Mouse (Mus musculus) small intestine, adult 2 months (tissue): ENCODE measurements at regions not wholly inside any gene's neighbourhood (a gene's known extent, or its start where the extent isn't known, plus 50 kb on each side); places are given as distances from the start of the nearest gene placed in this dataset.

Experiments
- H3K27ac ChIP-seq: fragments of 200-500 bp; 2 replicates; pipeline ENCODE4 v1.5.1; 2012; ENCODE audit warnings: low read depth, low read length, control low read depth, inconsistent platforms; ENCODE audit not compliant: insufficient read depth
- H3K27me3 ChIP-seq: fragments of 200-500 bp; 2 replicates; pipeline ENCODE4 v1.6.1; 2012; ENCODE audit warnings: mild to moderate bottlenecking, moderate library complexity, low read length, inconsistent platforms; ENCODE audit not compliant: control insufficient read depth, insufficient read depth
- H3K36me3 ChIP-seq: fragments of 200-500 bp; 2 replicates; pipeline ENCODE4 v1.6.1; 2012; ENCODE audit warnings: mild to moderate bottlenecking, low read length, control low read depth, inconsistent platforms; ENCODE audit not compliant: control insufficient read depth, insufficient read depth
- H3K4me1 ChIP-seq: fragments of 200-500 bp; 2 replicates; pipeline ENCODE4 v1.6.1; 2012; ENCODE audit warnings: low read length, inconsistent platforms, mixed read lengths; ENCODE audit not compliant: control insufficient read depth, insufficient read depth, insufficient read length
- H3K4me3 ChIP-seq: fragments of 200-500 bp; 2 replicates; pipeline ENCODE4 v1.5.1; 2012; ENCODE audit warnings: low read depth, mild to moderate bottlenecking, control low read depth, inconsistent platforms, low read length, moderate library complexity
- CTCF ChIP-seq: fragments of 200-500 bp; IDR thresholded peaks from 2 replicates; pipeline ENCODE4 v1.5.1; 2012; ENCODE audit warnings: low read depth, mild to moderate bottlenecking, control low read depth, inconsistent platforms, low read length, moderate library complexity, mixed read lengths; ENCODE audit not compliant: insufficient replicate concordance, insufficient read length; ENCODE audit errors: extremely low read depth
- POLR2A ChIP-seq: fragments of 200-500 bp; IDR thresholded peaks from 2 replicates; pipeline ENCODE4 v1.6.1; 2012; ENCODE audit warnings: low read depth, mild to moderate bottlenecking, control low read depth, inconsistent platforms, low read length, moderate library complexity
- WGBS: fragments of 180-500 bp; shearing (Covaris S2); methylation state at CpG from one replicate; pipeline ENCODE4 v1.1.7; 2018; 5-methylcytosine and 5-hydroxymethylcytosine counted together

DNA sequence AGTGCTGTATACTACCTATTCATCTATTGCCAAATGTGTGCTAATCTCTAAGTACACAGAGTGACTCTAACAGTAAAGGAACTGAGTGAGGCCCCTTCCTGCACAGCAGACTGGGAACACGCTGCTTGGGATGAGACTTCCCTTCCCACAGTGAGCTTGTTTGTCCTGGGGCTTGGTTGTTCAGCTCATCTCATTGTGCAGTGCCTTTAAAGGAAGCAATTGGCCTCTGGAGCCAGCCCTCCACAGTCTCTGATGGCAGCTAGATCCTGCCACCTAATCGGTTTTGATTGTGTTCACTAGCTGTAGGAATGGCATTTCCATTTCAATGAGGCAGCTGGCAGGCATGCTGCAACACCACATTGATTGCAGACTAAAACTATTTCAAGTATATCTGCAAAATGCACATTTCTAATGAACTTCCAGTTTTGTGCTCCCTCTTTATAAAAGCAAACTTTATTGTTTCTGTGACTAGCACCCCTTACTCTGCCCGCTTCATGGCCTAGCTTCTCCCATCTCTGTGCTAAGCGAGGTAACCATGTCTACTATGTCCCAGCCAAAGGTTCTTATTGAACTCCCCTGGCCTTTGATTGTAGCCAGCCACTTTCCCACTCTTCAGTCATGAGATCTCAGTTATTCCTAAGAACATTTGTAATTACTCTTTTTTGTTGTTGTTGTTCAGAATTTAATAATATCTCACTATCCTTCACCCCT is 123.5 kb downstream of the Anxa5 start:
- Histone ChIP-seq H3K4me3 (no peak overlapping the region), H3K27me3 (no peaks in the 10 kb centered on the region), H3K27ac (no peak overlapping the region), H3K4me1 (no peaks in the 10 kb centered on the region), H3K36me3 (no peaks in the 10 kb centered on the region)
- 50% methylated on average over 4 of the region's 4 CpGs for WGBS
- TF ChIP-seq CTCF (no peak), POLR2A (no peak)

DNA sequence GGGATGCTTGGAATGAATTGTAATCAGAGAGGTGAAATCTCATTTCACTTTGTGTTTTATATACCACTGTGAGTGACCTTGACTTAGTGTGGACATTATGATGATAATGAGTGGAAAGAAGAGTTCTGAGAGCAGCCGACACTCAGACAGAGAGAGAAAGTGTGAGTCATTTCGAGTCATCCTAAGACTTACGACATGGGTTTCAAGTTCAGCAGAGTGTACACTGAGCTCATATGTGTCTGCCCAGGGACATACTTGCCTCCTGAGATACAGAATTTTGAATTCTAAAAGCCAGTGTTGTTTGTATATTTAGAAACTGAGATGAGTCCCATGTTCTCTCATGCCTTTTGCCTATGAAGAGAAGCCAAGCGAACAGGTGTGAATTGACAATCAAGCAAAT is 126.6 kb downstream of the Anxa5 start:
- Histone ChIP-seq H3K4me1 (no peaks in the 10 kb centered on the region), H3K4me3 (no peak overlapping the region), H3K27ac (no peak overlapping the region), H3K27me3 (no peaks in the 10 kb centered on the region), H3K36me3 (no peaks in the 10 kb centered on the region)
- no peak for TF ChIP-seq POLR2A
- TF ChIP-seq CTCF = no peak
- 68% methylated on average over 4 of the region's 4 CpGs for WGBS

DNA sequence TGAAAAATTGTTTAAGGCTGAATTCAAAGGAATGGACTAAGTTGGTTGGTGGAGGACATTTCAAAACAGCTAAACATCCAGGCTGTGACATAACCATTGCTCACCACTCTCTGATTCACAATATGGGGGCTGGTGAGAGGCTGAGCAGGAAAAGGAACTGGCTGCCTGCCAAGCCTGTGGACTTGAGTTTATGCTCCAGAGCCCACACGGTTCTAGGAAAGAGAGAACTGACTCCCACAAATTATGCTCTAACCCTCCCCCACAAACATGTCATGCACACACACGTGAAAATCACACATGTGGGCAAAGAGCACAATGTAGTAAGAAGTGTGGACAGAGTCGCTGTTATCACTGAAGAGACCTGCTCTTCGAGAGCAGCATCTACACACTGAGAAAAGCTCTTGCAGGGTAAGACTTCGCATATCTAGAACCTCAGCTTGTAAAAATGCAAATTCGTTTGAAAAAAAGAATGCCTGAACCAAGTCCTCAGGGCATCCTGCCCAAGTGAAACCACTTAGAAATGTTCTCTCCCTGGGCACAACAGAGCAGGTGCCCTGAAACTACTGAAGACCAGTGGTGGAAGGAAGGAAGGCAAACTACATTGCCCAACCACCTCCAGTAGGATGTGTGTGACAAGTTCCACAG is 118.9 kb upstream of the Qrfpr start:
- no peak for TF ChIP-seq CTCF
- TF ChIP-seq POLR2A = no peak
- Histone ChIP-seq H3K27ac (no peak overlapping the region), H3K27me3 (no peaks in the 10 kb centered on the region), H3K36me3 (no peaks in the 10 kb centered on the region), H3K4me1 (no peaks in the 10 kb centered on the region), H3K4me3 (no peak overlapping the region)
- 62% methylated on average over 6 of the region's 6 CpGs for WGBS

DNA sequence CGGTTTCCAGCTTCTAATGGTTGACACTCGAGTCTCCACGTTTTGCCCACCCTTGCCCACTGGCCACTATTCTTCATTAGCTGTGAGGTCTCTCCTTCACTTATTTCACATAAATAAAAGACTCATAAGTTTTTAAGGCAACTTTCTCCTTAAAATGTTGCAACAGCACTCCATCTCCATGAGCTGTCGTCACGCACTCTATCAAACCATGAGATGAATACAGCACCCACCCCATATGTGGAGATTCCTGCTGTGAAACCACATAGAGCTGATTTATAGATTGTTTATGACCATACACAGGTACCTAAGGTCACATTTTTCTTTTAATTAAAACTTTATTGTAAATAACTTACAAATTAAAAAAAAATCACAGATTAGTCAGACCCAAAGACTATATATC is 117.5 kb upstream of the Qrfpr start:
- Histone ChIP-seq H3K36me3 (no peaks in the 10 kb centered on the region), H3K27me3 (no peaks in the 10 kb centered on the region), H3K4me3 (no peak overlapping the region), H3K4me1 (no peaks in the 10 kb centered on the region), H3K27ac (no peak overlapping the region)
- 80% methylated on average over 5 of the region's 5 CpGs for WGBS
- TF ChIP-seq CTCF = no peak
- no peak for TF ChIP-seq POLR2A

DNA sequence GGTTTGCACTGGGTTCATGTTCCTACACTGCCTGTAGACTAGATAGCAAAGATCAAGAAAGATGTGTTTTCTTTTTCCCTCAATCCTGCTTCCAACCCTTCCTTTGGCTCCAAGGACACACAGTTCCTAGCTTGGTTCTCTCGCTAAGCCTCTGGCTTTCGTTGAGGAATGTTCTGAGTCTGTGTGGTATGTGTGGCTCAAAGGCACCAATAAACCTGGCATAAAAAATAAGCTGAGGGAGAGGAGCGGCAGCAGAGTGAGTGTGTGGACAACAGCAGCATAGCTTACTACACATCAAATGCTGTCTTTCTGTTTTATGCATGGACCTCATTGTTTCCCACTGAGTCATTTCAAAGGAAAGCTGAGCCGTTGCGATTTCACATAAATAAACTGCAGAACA is 112.2 kb upstream of the Qrfpr start:
- TF ChIP-seq POLR2A (no peak), CTCF (no peak)
- H3K27ac ChIP-seq = no peak overlapping the region

DNA sequence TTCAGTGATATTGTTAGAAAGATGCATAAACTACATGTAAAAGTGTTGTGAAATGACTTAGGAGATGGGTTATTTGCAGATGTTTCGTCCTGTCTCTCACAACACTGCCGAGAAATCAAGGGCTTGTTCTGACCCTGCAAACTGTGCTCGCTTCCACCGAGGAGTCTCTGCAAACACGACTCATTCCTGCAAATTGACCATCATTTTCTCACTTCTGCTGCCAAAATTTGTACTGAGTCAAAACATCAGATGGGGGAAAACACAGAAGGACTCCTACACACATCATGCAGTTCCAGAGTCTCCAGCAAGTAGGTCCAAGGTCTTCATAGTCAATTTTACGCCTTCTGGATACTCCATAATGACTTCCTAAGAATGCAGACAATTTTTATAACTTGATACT is 109.9 kb upstream of the Qrfpr start:
- Histone ChIP-seq H3K4me3 (no peak overlapping the region), H3K36me3 (no peaks in the 10 kb centered on the region), H3K4me1 (no peaks in the 10 kb centered on the region), H3K27me3 (no peaks in the 10 kb centered on the region), H3K27ac (no peak overlapping the region)
- TF ChIP-seq CTCF (no peak), POLR2A (no peak)
- WGBS = 90% methylated on average over 6 of the region's 6 CpGs

More for the DNA sequence above, 112.2 kb upstream of the Qrfpr start:
- Histone ChIP-seq H3K4me3 (no peak overlapping the region), H3K4me1 (no peaks in the 10 kb centered on the region), H3K27me3 (no peaks in the 10 kb centered on the region), H3K36me3 (no peaks in the 10 kb centered on the region)
- 77% methylated on average over 5 of the region's 5 CpGs for WGBS

DNA sequence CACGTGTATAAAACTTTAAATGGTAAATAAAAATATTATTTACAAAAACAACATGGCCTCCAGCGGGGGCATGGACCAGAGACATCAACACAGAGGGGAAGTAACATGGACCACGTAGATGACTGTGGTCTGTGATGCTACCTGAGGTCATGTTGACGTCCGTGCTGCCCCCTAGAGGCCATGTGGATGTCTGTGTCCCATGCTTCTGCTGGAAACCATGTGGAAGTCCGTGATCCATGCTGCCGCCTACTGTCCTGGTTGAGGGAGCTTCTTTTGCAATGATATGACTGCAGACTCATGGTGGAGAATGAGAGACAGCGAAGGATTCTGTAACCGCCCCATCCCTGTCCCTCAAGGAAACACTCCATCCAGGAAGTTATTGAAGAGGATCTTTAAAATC is 108.5 kb upstream of the Qrfpr start:
- TF ChIP-seq CTCF (peak; percentile 38; the same call in 1 of the 2 replicates), POLR2A (no peak)
- 26% methylated on average over 9 of the region's 9 CpGs for WGBS
- Histone ChIP-seq H3K4me3 (no peak overlapping the region), H3K36me3 (no peaks in the 10 kb centered on the region), H3K4me1 (no peaks in the 10 kb centered on the region), H3K27me3 (no peaks in the 10 kb centered on the region), H3K27ac (no peak overlapping the region)

DNA sequence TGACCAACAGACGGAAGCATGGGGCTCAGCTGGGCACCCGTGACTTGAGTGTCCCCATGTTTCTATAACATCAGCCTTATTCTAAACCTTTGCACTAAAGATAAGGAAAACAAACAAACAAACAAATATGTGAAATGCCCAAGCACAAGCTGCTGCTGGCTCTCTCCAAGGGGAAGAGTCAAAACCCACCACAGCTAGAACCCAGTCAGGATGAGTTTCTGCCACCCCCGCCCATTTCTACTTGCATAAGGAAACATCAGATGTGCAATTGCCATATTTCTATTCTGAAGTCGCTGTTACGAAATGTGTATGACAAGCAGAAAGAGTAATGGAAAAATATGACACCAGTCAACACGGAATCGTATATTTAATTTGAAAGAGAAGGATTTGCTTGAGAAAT is 107.5 kb upstream of the Qrfpr start:
- Histone ChIP-seq H3K27ac (no peak overlapping the region), H3K4me1 (no peaks in the 10 kb centered on the region), H3K27me3 (no peaks in the 10 kb centered on the region), H3K4me3 (no peak overlapping the region), H3K36me3 (no peaks in the 10 kb centered on the region)
- no peak for TF ChIP-seq POLR2A
- TF ChIP-seq CTCF = no peak
- 85% methylated on average over 7 of the region's 7 CpGs for WGBS
